Mouse (Mus musculus): ENCODE results near the gene Pigk.

DNA sequence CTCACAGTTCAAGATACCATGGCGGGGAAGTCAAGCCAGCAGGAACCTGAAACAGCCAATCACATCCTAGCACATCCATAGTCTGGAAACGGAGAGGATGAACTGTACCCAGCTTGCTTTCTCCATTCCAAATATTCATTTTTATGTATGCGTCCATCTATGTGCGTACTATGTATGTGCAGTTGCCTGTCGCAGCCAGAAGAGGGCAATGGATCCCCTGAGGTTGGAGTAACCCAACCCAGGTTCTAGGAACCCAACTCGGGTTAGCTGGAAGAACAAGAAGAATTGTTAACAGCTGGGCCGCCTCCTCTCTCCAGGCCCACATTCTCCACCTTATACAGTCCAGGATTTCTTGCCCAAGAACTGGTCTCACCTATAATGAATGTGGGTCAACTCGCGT lies 237.0 kb downstream of the Pigk start:
- TF ChIP-seq CTCF (IDR thresholded peaks at IDR 0.05) (no peak; the same call in 1 of the 2 replicates), EP300 (IDR thresholded peaks at IDR 0.05) (no peak)
